Mouse (Mus musculus) adrenal gland (tissue): Measurements from ENCODE around the gene St3gal5.
"Not testable (repeated sequence)": the region's sequence is repeated elsewhere in the genome, so short reads cannot be mapped to it uniquely, and the experiment has no call there.

Experiments used
- intact Hi-C: fragments of 180-260 bp; cut with DNase I; formaldehyde crosslinking; loops from one replicate; pipeline ENCODE4 v1.15.1; 2025
- long read RNA-seq, 2 experiments: library from polyadenylated mRNA; unstranded; transcript quantifications; one replicate each; pipeline ENCODE4 v2.0.0; 2020; ENCODE audit warnings: borderline replicate concordance in 1 of 2; ENCODE audit not compliant: insufficient replicate concordance in 1 of 2

Gene St3gal5
- long read RNA-seq, experiment 1, transcript St3gal5-202 (7 exons, 2,439 nt), result minor isoform, 40 of 299 reads
- long read RNA-seq, experiment 1, transcript St3gal5-201 (7 exons, 2,258 nt), result major isoform, 215 of 299 reads
- long read RNA-seq, experiment 1, partial matches to known transcripts, result 15 of 299 reads
- long read RNA-seq, experiment 1, other reads (novel, unspliced or antisense), result 29 of 299 reads
- long read RNA-seq, experiment 2, transcript St3gal5-201 (7 exons, 2,258 nt), result major isoform, 335 of 511 reads
- long read RNA-seq, experiment 2, transcript St3gal5-202 (7 exons, 2,439 nt), result minor isoform, 93 of 511 reads
- long read RNA-seq, experiment 2, partial matches to known transcripts, result 44 of 511 reads
- long read RNA-seq, experiment 2, other reads (novel, unspliced or antisense), result 39 of 511 reads

DNA sequence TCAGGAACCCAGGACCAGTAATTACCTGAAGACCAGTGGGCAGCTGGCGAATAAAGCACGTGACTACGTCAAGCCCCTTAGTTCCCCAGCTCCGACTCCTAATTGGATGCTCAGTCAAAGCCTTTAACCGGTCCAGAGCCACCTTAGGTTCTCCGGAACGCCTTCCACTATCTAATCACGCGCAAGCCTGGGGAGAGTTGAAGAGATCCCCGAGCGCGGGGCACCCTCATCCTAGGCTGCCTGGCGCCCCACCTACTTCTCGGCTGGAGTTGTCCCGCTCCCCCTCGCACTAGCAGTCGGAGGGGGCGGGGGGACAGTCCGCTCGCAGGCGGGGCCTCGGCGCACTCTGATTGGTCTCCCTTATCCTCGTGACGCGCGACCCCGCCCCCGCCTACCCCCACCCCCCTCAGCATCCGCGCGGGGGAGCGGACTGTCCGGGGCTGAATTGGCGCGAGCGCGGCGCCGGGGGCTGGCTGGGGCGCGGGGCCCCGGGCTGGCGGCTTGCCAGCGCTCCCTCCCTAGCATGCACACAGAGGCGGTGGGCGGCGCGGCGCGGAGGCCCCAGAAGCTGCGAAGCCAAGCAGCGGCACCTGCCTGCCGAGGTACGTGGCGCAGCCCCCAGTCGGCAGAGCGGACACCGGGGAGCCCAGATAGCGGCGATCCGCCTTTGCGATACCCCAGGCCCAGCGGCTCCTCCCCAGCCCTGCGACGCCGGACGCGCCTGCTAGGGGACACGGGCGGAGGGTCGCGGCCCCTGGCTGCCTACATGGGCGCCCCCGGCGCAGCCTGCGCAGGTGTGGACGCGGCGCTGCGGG lies at the start of gene St3gal5:
Gene St3gal5, plus strand, starts transcription at position 412 of the 815 bp plus-strand sequence.
- intact Hi-C loops, result loop anchor here (5.0 kb wide), 4 partner anchors 45 to 165 kb away; no protein-coding TSS in a partner anchor

DNA sequence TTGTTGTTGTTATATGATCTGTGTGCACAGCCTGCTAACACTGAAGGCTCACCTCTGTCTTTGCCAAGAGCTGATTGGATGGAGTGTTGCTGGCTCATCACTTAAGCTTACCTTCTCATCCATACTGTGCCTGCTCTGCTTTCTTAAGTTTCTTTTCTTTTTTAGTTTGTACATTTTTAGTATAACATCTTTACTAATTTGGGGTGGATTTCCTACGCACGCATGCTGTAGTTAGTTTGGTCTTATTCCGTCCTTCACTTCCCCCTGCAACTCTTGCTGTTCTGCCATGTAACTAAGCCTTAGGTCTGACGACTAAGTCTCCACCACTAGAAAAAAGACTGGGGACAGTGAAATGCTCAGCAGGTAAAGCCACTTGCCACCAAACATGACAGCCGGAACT lies 48.7 kb upstream of the St3gal5 start:
- intact Hi-C loops, result no loop called here

DNA sequence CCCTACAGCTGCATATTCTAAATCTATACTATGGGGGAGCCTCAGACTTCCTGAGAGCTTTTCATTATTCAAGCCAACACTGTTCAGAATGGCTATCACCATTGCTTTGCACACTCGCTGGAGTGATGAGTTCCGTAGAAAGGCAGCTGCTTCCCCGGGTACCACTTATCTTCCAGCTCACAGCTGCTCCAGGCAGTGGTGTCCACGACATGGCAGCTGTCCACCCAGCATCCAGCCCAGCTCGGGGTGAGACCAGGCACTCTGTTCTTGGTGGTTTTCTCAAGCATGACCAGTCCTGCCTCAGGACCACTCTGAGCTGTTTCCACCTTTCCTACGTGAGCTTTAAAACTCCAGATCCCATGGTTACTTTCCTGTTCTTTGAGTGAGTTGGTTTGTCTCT lies 47.5 kb upstream of the St3gal5 start:
- intact Hi-C loops, result no loop called here

DNA sequence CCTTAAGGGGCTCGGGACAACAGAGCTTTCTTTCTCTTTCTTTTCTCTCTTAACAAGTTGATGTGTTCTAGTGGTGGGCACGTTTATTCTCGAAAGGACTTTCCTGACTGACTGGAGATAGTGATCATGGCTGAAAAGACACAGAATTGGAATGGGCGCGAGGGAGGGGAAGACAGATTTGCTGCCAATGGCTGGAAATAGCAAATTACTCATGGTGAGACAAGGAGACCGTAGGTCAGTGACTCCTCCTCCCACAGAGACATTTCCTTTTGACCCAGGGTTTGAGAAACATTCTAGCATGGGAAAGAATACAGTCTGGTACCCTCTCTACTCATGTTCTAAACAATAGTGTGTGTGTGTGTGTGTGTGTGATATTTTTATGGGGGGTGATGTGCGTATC lies 46.6 kb upstream of the St3gal5 start:
- intact Hi-C loops, result no loop called here

DNA sequence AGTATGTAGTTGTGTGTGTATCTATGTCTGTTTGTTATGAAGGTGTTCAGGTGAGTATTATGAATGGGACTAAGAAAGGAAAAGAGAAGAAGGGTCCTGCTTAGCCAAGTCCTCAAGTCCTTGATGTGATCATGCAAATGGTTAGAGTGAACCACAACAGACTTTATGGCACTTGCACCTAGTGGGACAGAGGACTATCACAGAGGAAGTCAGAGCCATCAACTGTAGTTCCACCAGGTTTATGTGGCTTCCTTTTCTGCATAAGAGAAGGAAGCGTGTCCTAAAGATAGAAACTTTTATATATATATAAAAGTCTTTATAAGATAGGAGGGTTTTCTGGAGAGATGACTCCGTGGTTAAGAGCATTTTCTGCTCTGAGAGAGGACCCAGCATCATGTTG lies 46.1 kb upstream of the St3gal5 start:
- intact Hi-C loops, result no loop called here

DNA sequence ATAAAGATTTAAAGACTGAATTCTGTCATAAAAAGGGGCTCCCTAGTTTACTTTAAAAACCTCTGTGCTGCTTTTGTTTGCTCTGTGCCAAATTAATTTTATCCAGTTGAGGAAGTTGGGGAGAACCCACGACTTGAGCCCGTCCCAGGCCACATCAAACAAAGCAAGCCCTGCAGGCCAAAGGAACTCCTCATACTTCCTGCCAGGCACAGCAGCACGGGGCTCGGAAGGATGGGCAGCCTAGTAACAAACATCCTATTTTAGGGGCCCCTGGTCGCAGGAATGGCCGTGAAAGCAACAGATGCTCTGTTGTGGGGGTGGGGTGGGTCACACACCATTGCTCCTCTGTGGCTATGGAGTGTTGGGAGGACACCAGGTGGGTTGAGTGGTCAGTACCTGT lies 45.6 kb upstream of the St3gal5 start:
- intact Hi-C loops, result no loop called here

DNA sequence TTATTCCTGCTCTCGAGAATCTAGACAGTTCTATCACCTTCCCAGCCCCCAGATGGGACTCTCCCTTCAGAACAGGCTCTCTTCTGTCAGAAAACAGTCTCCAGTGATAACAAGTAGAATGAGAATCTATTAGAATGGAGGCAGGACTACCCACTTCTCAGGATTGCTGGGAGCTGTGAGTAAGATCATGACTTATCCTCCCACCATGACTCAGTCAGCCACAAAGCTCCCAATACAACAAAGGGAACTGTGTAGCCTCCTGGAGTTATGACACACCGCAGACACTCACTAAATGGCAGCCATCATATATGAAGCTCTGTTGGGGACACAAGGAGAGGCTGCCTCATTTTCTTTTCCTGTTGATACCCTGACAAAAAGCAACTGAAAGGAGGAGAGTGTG lies 40.8 kb upstream of the St3gal5 start:
- intact Hi-C loops, result no loop called here

DNA sequence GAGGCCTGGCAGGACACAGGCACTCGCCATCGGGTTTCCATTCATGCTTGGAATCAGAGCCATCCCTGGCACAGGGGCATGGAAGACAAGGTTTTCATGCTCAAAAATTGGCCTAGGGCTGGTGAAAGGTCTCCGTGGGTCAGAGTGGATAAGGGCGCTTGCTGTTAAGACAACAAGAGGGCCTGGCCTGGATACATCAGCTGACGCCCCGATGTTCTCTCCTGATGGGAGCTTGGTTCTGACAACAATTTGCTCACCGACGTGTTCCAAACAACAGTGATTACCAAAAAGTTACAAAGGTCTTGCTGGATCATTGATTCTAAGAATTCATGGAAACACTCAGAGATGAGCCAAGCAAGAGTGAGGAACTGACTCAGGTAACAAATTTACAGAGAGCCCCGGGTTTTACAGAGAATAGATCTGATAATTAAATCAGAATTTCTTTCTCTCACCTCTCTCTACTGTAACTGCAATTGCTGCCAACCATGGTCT lies 38.9 kb upstream of the St3gal5 start:
- intact Hi-C loops, result no loop called here

DNA sequence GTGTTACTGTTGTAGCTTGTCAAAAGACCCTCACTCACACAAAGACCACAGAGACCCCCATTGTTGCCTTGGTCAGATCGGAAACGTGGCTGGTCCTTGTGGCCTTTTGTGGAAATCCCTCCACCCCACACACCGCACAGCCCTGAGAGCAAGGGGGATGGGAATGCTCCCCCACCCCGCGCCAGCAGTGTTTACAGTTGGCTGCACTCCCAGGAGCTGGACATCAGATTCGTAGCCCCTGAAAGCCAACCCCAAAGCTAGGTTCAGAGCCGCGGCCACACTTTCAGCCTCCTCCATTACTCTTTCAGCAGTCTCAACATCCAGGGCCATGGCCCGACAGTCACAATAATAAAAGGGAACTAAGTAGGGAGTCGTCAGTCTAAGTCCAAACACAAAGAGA lies 36.7 kb upstream of the St3gal5 start:
- intact Hi-C loops, result not testable (repeated sequence)

DNA sequence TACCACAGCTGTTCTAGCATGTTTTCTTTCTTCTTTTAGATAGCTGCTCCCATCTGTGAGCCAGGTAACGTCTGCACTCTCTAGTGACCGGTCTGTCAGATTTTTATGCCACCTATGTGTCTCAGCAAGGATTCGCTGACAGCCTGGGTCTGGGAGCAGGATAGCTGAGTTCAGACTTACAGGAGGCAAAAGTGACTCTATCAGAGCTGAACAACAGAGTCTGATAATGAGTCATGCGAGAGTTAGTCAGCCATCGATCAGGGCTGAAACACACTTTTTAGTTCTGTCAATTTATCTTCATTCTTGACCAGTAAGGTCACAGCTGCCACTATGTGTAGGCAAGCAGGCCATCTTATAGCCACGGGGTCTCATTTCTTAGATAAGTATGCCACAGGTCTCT lies 33.7 kb upstream of the St3gal5 start:
- intact Hi-C loops, result no loop called here

DNA sequence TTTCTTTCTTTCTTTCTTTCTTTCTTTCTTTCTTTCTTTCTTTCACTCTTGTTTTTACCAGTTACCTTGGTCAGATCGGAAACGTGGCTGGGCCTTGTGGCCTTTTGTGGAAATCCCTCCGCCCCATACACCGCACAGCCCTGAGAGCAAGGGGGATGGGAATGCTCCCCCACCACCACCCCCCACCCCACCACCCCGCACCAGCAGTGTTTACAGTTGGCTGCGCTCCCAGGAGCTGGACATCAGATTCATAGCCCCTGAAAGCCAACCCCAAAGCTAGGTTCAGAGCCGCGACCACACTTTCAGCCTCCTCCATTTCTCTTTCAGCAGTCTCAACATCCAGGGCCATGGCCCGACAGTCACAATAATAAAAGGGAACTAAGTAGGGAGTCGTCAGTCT lies 31.4 kb upstream of the St3gal5 start:
- intact Hi-C loops, result no loop called here

DNA sequence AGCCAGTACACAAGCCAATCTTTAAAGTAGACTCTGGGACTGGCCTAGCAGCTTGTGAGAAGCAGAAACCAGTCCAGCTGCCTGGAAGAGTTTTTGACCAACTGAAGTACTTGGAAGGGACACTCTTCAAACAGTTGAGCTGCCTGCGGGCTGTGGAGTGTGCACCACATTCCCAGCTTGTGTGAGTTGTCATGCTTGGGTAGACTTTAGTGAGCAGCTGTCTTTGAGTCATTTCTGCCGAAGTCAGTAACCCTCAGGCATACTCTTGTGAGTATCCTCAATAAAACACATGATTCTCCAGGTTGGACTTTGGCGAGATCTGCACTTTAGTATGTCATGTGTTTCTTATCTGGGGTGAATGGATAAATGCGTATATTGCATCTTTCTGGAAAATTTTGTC lies 29.0 kb upstream of the St3gal5 start:
- intact Hi-C loops, result no loop called here

DNA sequence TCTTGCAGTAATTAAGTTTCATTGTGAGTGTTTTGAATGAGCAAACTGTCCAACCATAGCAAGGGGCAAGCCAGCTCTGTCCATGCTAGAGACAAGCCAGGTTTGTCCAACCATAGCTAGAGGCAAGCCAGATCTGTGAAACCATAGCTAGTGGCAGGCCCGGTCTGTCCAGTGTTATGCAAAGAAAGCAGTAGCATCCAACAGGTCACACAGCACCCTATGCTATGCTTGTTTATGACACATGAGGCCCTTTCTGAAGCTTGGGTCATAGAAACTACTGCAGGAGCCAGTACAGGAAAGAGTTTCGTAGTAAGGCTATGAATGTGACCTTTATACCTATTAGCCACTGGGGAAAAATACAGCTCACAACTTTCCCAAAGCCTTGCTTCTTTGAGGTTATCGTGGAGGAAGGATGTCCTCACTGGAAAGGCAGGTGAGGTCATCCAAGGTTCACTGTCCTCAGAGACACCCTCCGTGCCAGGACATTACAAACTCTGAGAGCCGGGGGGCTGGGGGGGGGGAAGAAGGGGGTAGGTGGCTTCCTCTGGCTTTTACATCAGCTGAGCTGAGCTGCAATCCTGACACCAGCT lies 26.0 kb upstream of the St3gal5 start:
- intact Hi-C loops, result no loop called here

DNA sequence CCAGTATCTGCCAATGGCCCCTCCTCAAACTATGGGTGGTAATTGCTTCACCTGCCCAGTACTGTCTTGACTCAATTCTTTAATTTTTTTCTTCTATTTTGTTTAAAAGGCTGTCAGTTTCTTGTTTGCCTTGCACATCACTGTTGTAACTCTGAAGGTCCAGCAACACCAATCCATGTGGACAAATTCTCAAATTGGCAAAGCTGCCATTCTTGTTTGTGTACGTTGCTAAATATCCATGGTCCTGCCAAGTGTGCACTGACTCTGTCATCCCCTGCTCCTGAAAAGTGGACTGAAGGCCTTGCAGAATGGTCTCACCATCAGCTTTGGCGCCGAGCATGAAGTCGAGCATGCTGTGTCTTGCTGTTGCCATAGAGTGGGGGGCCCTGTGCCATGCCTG lies 23.6 kb upstream of the St3gal5 start:
- intact Hi-C loops, result no loop called here

DNA sequence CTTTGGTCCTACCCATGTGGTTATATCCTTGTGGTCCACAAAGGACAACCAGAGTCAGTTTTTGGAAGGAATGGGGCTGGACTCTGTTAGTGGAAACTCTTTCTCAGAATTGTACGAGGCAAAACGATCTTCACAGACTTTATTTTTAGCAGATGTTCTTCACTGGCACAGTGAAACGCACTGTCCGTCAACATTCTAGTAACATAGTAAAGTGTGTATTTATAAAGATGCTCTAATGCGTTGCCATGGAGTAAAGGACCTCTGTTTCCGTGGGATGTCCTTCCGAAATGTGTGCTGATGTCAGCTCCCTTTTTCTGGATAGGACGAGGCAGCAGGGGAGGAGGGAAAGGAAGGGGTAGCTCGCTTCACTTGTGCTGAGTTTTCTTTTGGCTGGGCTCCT lies 20.9 kb upstream of the St3gal5 start:
- intact Hi-C loops, result no loop called here

DNA sequence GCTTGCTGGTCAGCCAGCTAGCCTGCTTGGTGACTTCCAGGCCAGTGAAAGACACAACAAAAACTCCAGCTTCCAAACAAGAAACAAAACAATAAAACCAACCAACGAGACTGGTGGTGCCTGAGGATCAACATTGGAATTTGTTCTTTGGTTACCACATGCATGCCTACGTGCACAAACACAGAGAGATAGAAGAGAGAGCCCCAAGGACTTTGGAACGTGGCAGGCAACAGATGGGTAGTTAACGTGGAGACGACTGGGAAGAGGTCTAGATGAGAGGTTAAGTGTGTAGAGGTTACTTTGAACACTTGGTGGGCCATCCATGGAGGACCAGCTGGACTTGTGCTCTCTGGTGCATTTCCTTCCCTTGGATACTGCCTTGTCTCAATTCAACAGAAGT lies 19.2 kb upstream of the St3gal5 start:
- intact Hi-C loops, result no loop called here

DNA sequence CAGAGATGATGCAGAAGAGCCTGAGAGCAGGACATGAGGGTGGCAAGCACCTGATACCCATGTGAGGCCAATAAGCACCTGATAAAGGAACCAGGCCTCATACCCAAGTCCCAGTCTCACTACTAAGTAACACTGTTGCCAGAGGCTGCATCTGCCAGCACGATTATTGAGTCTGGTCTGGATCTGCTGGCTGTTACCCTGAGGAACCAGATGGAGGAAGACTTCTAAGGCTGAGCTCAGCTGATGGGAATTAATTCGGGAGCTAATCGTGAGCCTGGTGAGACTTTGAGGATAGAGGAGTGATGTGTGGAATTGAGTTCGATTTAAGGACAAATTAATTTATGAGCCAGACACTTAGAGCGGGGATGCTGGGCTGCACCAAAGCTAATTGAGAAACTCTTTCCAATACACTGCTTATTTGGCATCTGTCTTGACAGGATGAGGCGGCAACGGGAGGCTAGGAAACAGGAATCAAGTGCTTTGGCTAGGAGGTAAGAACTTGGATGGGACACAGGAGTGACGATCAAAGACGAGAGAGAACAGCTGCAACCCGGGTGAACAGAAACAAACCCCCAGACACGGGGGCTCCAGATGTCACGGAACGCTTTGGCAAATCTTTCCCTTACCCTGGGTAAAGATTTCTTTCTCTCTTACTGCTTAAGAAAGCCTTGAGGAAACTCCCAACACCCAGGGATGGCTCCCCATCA lies 15.9 kb upstream of the St3gal5 start:
- intact Hi-C loops, result no loop called here

DNA sequence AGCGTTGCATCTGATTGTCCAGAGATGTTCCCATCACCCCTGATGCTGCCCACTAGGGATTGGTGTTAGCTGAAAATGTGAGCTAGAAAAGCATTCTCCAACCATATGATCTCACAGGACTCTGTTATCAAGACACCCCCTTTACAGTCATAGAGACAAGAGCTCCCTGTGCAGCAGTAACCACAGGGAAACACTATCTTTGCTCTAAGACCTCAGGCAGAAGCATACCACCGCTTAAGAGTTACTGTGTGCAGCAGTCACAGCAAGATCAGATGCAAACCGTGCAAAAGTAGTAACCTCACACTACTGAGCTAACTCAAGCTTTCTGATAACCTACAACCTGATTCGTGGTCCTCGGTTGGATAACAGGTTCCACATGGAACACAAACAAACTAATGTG lies 10.0 kb upstream of the St3gal5 start:
- intact Hi-C loops, result no loop called here

DNA sequence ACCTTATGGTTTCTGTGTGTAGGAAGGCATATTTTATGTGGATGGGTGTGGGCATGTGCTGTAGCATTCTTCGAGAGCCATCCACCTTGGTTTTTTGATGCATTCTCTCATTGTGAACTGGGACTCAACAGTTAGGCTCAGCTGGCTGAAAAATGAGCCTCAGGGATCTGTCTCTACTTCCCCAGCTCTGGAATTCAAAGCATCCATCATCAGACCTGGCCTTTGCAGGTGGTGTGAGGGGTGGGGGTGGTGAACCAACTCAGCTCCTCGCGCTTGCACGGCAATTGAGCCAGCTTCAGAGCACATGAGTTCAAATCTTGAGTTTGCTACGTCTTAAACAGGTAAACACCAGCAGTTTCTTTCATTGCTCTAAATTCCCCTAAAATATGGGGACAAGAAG lies 7.5 kb upstream of the St3gal5 start:
- intact Hi-C loops, result no loop called here

DNA sequence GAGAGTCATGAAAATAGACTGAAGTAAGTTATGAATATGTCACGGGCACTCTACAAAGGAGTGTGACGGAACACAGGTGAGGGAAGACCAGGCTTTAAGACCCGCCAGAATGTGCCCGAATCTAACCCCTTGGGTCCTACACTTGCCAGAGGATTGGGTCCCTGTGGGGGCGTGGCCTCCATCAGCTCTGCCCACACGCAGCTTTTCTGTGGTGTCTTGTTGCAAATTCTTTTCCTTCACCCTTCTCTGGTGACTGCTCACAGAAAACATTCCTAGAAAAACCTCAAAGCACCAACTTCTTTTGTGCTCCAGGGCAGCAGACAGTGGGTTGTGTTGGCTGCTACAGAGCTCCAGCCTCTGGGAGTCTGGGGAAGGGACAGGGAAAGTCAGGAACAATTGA lies 6.4 kb upstream of the St3gal5 start:
- intact Hi-C loops, result no loop called here

DNA sequence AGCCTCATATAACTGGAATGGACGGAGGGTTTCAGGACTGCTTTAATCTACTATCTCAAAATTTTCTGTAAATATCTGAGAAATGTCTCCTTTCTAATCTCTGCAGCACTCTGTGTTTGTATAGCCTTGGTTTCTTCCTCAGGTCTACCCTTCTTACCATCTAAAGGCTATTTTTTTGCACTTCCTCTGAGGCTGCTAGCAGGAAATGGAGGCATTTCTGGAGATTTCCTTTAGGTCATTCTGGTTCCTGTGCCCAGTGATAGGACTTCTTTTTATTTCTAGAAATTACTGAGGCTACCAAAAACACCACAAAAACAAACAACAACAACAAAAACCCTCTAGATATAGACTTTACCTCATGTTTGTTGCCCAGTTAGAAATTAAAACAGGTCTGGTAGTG lies 4.3 kb upstream of the St3gal5 start:
- intact Hi-C loops, result no loop called here
